In genomic region chr4:63410583-63410934, GRCm38 (mm10) we compare ENCODE assay signal across 8 mouse cellular contexts. TPM values are rescaled to one million over a fixed set of nuclear protein-coding genes. Genes with fewer than 3 reads are reported as not detected.
DNase-seq lines count a peak whose midpoint lies in the region; ATAC-seq lines count a peak whose summit lies in the region.

No protein-coding gene starts in this region.

- DNase-seq in adrenal gland, postnatal 14 days = peak; percentile 98
- peak; percentile 97 for DNase-seq in embryonic facial prominence, embryonic 10.5 days (ENCODE audit: low spot score)
- peak; percentile 84 to 93 for DNase-seq in gastrocnemius, postnatal 4 days (ENCODE audit: low spot score in 2 of 2)
- peak; percentile 91 to 94 for DNase-seq in left cerebral cortex, postnatal 25 days (ENCODE audit: low spot score in 2 of 2)
- peak; percentile 95 for DNase-seq in mesoderm, embryonic 11.5 days (ENCODE audit: low read depth, low spot score)
- DNase-seq in right cerebral cortex, postnatal 25 days = peak; percentile 91
- DNase-seq in urinary bladder, postnatal 36 days (ENCODE audit: low spot score in 2 of 2) = peak; percentile 85 to 93

- H3K4me3 ChIP-seq in embryonic facial prominence, embryonic 10.5 days = peak overlapping the region; percentile 76
- peak overlapping the region; percentile 70 for H3K4me3 ChIP-seq in intestine, embryonic 16.5 days (ENCODE audit: low read length)

- peaks cover 25% of the 10 kb centered on the region for H3K4me1 ChIP-seq in embryonic facial prominence, embryonic 10.5 days
- peaks cover 26% of the 10 kb centered on the region for H3K4me1 ChIP-seq in intestine, embryonic 16.5 days (ENCODE audit: control insufficient read depth, insufficient read depth, low read length)

- ATAC-seq in intestine, embryonic 16.5 days = peak; percentile 95

- peak overlapping the region; percentile 98 for H3K4me2 ChIP-seq in intestine, embryonic 16.5 days (ENCODE audit: low read depth, low read length)

- no peaks in the 10 kb centered on the region for H3K9me3 ChIP-seq in embryonic facial prominence, embryonic 10.5 days
- no peaks in the 10 kb centered on the region for H3K9me3 ChIP-seq in intestine, embryonic 16.5 days (ENCODE audit: control insufficient read depth, low read length)

- under 1% methylated on average over 19 of the region's 19 CpGs for WGBS in embryonic facial prominence, embryonic 10.5 days
- WGBS in intestine, embryonic 16.5 days = under 1% methylated on average over 19 of the region's 19 CpGs

- H3K9ac ChIP-seq in intestine, embryonic 16.5 days (ENCODE audit: low read depth, low read length) = peak overlapping the region; percentile 68

- peaks cover 13% of the 10 kb centered on the region for H3K27me3 ChIP-seq in embryonic facial prominence, embryonic 10.5 days (replicated peaks; ENCODE audit: low read depth, poor library complexity, severe bottlenecking)
- no peaks in the 10 kb centered on the region for H3K27me3 ChIP-seq in intestine, embryonic 16.5 days (replicated peaks; ENCODE audit: control insufficient read depth, insufficient read depth, low read length)

- intact Hi-C loops in left cerebral cortex, postnatal 25 days (cut with DNase I) = no loop called here

- H3K27ac ChIP-seq in embryonic facial prominence, embryonic 10.5 days (replicated peaks) = peak overlapping the region; percentile 82
- H3K27ac ChIP-seq in intestine, embryonic 16.5 days (ENCODE audit: low read length) = peak overlapping the region; percentile 41; the same call in 1 of the 2 replicates

- 0 out of 2 replicates have a peak, but pooled peaks cover 2% of the 10 kb centered on the region for H3K36me3 ChIP-seq in embryonic facial prominence, embryonic 10.5 days (replicated peaks)
- H3K36me3 ChIP-seq in intestine, embryonic 16.5 days (ENCODE audit: control insufficient read depth, insufficient read depth, low read length) = no peaks in the 10 kb centered on the region

RNA-seq across cellular contexts. Expression of gene Akna, which starts 7.4 kb away (rescaled TPM):
- 4.4 and 16.1 TPM in 2 replicates for total RNA-seq in adrenal gland, postnatal 14 days (2021)
- 11.8 and 12.0 TPM in 2 replicates for polyA plus RNA-seq in embryonic facial prominence, embryonic 10.5 days (2016; fragmentation: Nextera tagmentation; extraction: Ambion mirVana)
- total RNA-seq in gastrocnemius, postnatal 4 days (2021) = 1 to 10 TPM; 6.2 to 6.5 TPM
- 5.3 and 5.4 TPM in 2 replicates for polyA plus RNA-seq in intestine, embryonic 16.5 days (2015; fragmentation: Nextera tagmentation; extraction: Ambion mirVana)
- 1 to 10 TPM; 2.9 to 3.0 TPM for total RNA-seq in left cerebral cortex, postnatal 25 days (2021)

RNA-seq across cellular contexts. Expression of gene Orm2, which starts 48.3 kb away (rescaled TPM):
- total RNA-seq in adrenal gland, postnatal 14 days (2021) = 1.1 and 1.9 TPM in 2 replicates
- polyA plus RNA-seq in embryonic facial prominence, embryonic 10.5 days (2016; fragmentation: Nextera tagmentation; extraction: Ambion mirVana) = not detected in 2 replicates
- not detected for total RNA-seq in gastrocnemius, postnatal 4 days (2021)
- polyA plus RNA-seq in intestine, embryonic 16.5 days (2015; fragmentation: Nextera tagmentation; extraction: Ambion mirVana) = not detected in 2 replicates
- not detected for total RNA-seq in left cerebral cortex, postnatal 25 days (2021)

RNA-seq across cellular contexts. Expression of gene Orm3, which starts 54.6 kb away (rescaled TPM):
- total RNA-seq in adrenal gland, postnatal 14 days (2021) = 6.6 and 8.0 TPM in 2 replicates
- polyA plus RNA-seq in embryonic facial prominence, embryonic 10.5 days (2016; fragmentation: Nextera tagmentation; extraction: Ambion mirVana) = not detected in 2 replicates
- not detected for total RNA-seq in gastrocnemius, postnatal 4 days (2021)
- polyA plus RNA-seq in intestine, embryonic 16.5 days (2015; fragmentation: Nextera tagmentation; extraction: Ambion mirVana) = not detected in 2 replicates
- total RNA-seq in left cerebral cortex, postnatal 25 days (2021) = not detected

Comparison
In these comparisons a context has a peak if more than half of its experiments do, and no peak if none do; other contexts are left out.
1. Peak in every context shown above with its lines: DNase-seq, ATAC-seq, H3K4me3 ChIP-seq and H3K27ac ChIP-seq.